Mouse (Mus musculus): Measurements from ENCODE around the gene 2610301B20Rik. TPM values are rescaled to one million over a fixed set of nuclear protein-coding genes. Genes with fewer than 3 reads are reported as not detected.
A peak's percentile ranks its signal among the peaks of the same experiment; 100 is the strongest.

The 2610301B20Rik gene
- total and polyA plus RNA-seq, 2 experiments from 2014 or later, result 30.3 to 32.9 TPM

DNA sequence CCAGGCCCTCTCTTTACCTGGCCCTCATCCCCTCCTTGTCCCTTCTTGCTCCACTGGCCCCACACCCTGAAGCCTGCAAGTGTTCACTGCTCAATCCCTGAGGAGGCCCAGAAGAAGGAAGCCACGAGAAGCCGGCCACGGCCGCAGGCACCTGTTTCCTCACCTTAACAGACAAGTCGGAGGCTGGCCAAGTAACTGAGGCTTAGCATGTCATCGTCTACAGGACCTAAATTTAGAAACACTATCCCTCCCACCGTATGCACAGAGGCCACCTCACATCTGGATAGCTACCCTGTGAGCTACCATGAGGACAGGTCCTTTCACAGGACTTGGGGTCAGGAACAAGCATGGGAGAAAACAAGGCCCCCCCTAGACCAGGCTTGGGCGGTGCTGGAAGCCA is 44.1 kb downstream of the 2610301B20Rik start:
- no peaks in the 10 kb centered on the region for H3K4me1 ChIP-seq (ENCODE audit: insufficient read depth, low read length)
- DNase-seq (ENCODE audit: low spot score), result no peak
- H3K36me3 ChIP-seq (ENCODE audit: insufficient read depth, low read length), result no peaks in the 10 kb centered on the region
- no peak for ATAC-seq
- H3K27ac ChIP-seq, result no peak overlapping the region
- no peak for TF ChIP-seq CTCF (IDR thresholded peaks at IDR 0.05; ENCODE audit: low read depth)
- no peak overlapping the region for H3K4me3 ChIP-seq (ENCODE audit: low read length)
- no peak overlapping the region for H3K9ac ChIP-seq (replicated peaks; ENCODE audit: low read length)
- 89% methylated on average over 8 of the region's 8 CpGs for WGBS
- H3K9me3 ChIP-seq (ENCODE audit: low read length), result no peaks in the 10 kb centered on the region
- H3K27me3 ChIP-seq (ENCODE audit: insufficient read depth, low read length), result no peaks in the 10 kb centered on the region
- no peak overlapping the region for H3K4me2 ChIP-seq (ENCODE audit: low read depth, low read length)

DNA sequence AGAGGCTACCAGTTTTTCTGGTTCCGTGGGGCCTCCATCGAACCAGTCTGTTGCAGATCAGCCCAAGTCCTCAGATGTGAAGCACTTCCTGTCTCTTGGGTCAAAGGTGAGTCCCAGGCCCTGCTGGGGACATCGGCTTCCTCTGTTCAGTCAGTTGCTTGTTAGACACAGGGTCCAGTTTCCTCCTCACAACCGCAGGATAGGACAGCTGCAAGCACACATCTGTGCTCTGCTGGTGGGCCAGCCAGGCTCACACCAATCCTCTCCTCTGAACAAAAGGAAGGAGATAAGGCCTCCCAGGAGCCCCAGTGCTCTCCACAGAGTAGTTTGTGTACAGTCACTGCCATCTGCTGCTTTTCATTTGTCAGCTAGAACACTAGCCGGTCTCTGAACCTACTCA is 44.8 kb downstream of the 2610301B20Rik start:
- WGBS, result 82% methylated on average over 5 of the region's 5 CpGs
- H3K9me3 ChIP-seq (ENCODE audit: low read length), result no peaks in the 10 kb centered on the region
- DNase-seq (ENCODE audit: low spot score) (no peak), ATAC-seq (no peak)
- H3K27ac ChIP-seq, result no peak overlapping the region
- H3K9ac ChIP-seq (replicated peaks; ENCODE audit: low read length), result no peak overlapping the region
- H3K4me1 ChIP-seq (ENCODE audit: insufficient read depth, low read length), result no peaks in the 10 kb centered on the region
- no peaks in the 10 kb centered on the region for H3K36me3 ChIP-seq (ENCODE audit: insufficient read depth, low read length)
- no peak overlapping the region for H3K4me2 ChIP-seq (ENCODE audit: low read depth, low read length)
- H3K4me3 ChIP-seq (ENCODE audit: low read length), result no peak overlapping the region
- TF ChIP-seq CTCF (IDR thresholded peaks at IDR 0.05; ENCODE audit: low read depth), result no peak
- H3K27me3 ChIP-seq (ENCODE audit: insufficient read depth, low read length), result no peaks in the 10 kb centered on the region

GRCm38 (mm10) chr4:10919530-10919929 is 45.2 kb downstream of the 2610301B20Rik start:
- ATAC-seq (no peak), DNase-seq (ENCODE audit: low spot score) (no peak)
- Histone ChIP-seq H3K27me3 (ENCODE audit: insufficient read depth, low read length) (no peaks in the 10 kb centered on the region), H3K27ac (no peak overlapping the region), H3K4me2 (ENCODE audit: low read depth, low read length) (no peak overlapping the region), H3K9me3 (ENCODE audit: low read length) (no peaks in the 10 kb centered on the region), H3K4me1 (ENCODE audit: insufficient read depth, low read length) (no peaks in the 10 kb centered on the region), H3K4me3 (ENCODE audit: low read length) (no peak overlapping the region), H3K9ac (replicated peaks; ENCODE audit: low read length) (no peak overlapping the region), H3K36me3 (ENCODE audit: insufficient read depth, low read length) (no peaks in the 10 kb centered on the region)
- TF ChIP-seq CTCF (IDR thresholded peaks at IDR 0.05; ENCODE audit: low read depth), result no peak
- 82% methylated on average over 3 of the region's 3 CpGs for WGBS

GRCm38 (mm10) chr4:10919987-10920386 is 45.7 kb downstream of the 2610301B20Rik start:
- H3K4me3 ChIP-seq (ENCODE audit: low read length), result no peak overlapping the region
- no peak for TF ChIP-seq CTCF (IDR thresholded peaks at IDR 0.05; ENCODE audit: low read depth)
- no peak overlapping the region for H3K4me2 ChIP-seq (ENCODE audit: low read depth, low read length)
- no peak overlapping the region for H3K27ac ChIP-seq
- no peaks in the 10 kb centered on the region for H3K36me3 ChIP-seq (ENCODE audit: insufficient read depth, low read length)
- no peaks in the 10 kb centered on the region for H3K4me1 ChIP-seq (ENCODE audit: insufficient read depth, low read length)
- no peak overlapping the region for H3K9ac ChIP-seq (replicated peaks; ENCODE audit: low read length)
- H3K27me3 ChIP-seq (ENCODE audit: insufficient read depth, low read length), result no peaks in the 10 kb centered on the region
- 84% methylated on average over 6 of the region's 6 CpGs for WGBS
- no peaks in the 10 kb centered on the region for H3K9me3 ChIP-seq (ENCODE audit: low read length)
- ATAC-seq, result no peak
- no peak for DNase-seq (ENCODE audit: low spot score)

DNA sequence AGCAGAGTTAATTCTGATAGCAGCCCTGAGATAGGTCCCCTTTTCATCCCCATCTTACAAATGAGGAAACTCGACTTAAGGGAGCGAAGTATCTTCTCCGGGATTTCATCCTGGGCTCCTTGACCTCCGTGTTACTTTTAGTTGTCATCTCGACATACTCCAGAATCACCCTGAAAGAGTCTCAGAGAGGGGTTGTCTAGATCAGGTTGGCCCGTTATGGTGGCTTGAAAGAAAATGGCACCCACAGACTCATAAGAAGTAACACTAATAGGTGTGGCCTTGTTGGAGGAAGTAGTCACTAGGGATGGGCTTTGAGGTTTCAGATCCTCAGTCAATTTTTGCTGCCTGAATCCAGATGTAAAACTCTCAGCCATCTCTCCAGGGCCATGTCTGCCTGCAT is 46.3 kb downstream of the 2610301B20Rik start:
- Histone ChIP-seq H3K9me3 (ENCODE audit: low read length) (no peaks in the 10 kb centered on the region), H3K4me1 (ENCODE audit: insufficient read depth, low read length) (no peaks in the 10 kb centered on the region), H3K27me3 (ENCODE audit: insufficient read depth, low read length) (no peaks in the 10 kb centered on the region), H3K27ac (no peak overlapping the region), H3K4me3 (ENCODE audit: low read length) (no peak overlapping the region), H3K36me3 (ENCODE audit: insufficient read depth, low read length) (no peaks in the 10 kb centered on the region), H3K4me2 (ENCODE audit: low read depth, low read length) (no peak overlapping the region), H3K9ac (replicated peaks; ENCODE audit: low read length) (no peak overlapping the region)
- ATAC-seq (no peak), DNase-seq (ENCODE audit: low spot score) (no peak)
- WGBS, result 93% methylated on average over 6 of the region's 6 CpGs
- TF ChIP-seq CTCF (IDR thresholded peaks at IDR 0.05; ENCODE audit: low read depth), result no peak

DNA sequence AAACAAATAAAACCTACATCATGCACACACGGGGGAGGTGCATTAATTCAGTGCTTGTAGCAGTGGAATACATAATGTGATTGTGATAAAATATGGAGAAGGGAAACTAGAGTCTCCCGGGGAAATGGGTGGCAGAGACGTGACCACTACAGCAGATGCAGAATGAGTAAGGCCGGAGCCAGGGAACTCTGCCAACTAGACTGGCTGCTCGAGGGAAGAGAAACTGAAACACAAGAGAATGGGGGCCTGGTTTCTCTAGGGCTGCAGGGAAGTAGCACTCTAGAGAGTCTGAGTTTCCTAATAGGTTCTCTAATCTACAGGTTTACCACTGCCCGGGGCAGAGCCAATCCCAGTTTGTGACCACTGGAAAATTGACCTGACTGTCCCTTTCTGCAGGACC is 48.9 kb downstream of the 2610301B20Rik start:
- H3K4me3 ChIP-seq (ENCODE audit: low read length), result no peak overlapping the region
- 0 out of 2 replicates have a peak, but pooled peaks have one; percentile 54 for ATAC-seq
- 36% methylated on average over 6 of the region's 6 CpGs for WGBS

DNA sequence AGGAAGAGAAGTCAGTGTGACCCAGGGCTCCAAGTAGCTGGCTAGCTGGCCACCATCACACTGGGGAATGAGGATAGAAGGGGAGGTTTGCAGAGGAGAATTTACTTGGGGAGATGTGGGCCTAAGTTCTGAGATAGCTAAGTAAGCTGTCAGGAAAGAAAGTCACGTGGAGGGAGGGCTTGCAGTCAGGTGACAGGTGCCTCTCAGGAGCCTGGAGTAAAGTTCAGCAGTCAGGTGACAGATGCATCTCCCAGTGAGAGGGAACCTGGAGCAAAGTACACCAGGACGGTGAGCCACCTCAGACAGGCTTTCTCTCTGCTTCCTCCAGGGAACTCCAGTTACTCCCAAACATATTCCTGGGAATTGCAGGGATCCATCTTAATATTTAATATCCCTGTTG is 49.8 kb downstream of the 2610301B20Rik start:
- H3K4me1 ChIP-seq (ENCODE audit: insufficient read depth, low read length), result no peaks in the 10 kb centered on the region
- H3K27ac ChIP-seq, result no peak overlapping the region
- no peak overlapping the region for H3K4me3 ChIP-seq (ENCODE audit: low read length)
- DNase-seq (ENCODE audit: low spot score) (no peak), ATAC-seq (no peak)
- no peaks in the 10 kb centered on the region for H3K36me3 ChIP-seq (ENCODE audit: insufficient read depth, low read length)
- no peaks in the 10 kb centered on the region for H3K27me3 ChIP-seq (ENCODE audit: insufficient read depth, low read length)
- no peak overlapping the region for H3K4me2 ChIP-seq (ENCODE audit: low read depth, low read length)
- no peaks in the 10 kb centered on the region for H3K9me3 ChIP-seq (ENCODE audit: low read length)
- no peak overlapping the region for H3K9ac ChIP-seq (replicated peaks; ENCODE audit: low read length)
- 89% methylated on average over 2 of the region's 2 CpGs for WGBS
- TF ChIP-seq CTCF (IDR thresholded peaks at IDR 0.05; ENCODE audit: low read depth), result no peak

More for the DNA sequence above, 48.9 kb downstream of the 2610301B20Rik start:
- no peak for TF ChIP-seq CTCF (IDR thresholded peaks at IDR 0.05; ENCODE audit: low read depth)
- H3K36me3 ChIP-seq (ENCODE audit: insufficient read depth, low read length), result no peaks in the 10 kb centered on the region
- H3K9ac ChIP-seq (replicated peaks; ENCODE audit: low read length), result no peak overlapping the region
- no peak overlapping the region for H3K4me2 ChIP-seq (ENCODE audit: low read depth, low read length)
- H3K27ac ChIP-seq, result no peak overlapping the region
- no peaks in the 10 kb centered on the region for H3K4me1 ChIP-seq (ENCODE audit: insufficient read depth, low read length)
- no peaks in the 10 kb centered on the region for H3K9me3 ChIP-seq (ENCODE audit: low read length)
- no peaks in the 10 kb centered on the region for H3K27me3 ChIP-seq (ENCODE audit: insufficient read depth, low read length)
- DNase-seq (ENCODE audit: low spot score), result peak; percentile 67
